Mouse (Mus musculus) T-cell, adult 2 months (primary cell): Measurements from ENCODE around the gene Dynll2.

Experiments used
- DNase-seq: peaks from one replicate; pipeline ENCODE4 v3.0.0; 2022; ENCODE audit warnings: low spot score

The Dynll2 gene

DNA sequence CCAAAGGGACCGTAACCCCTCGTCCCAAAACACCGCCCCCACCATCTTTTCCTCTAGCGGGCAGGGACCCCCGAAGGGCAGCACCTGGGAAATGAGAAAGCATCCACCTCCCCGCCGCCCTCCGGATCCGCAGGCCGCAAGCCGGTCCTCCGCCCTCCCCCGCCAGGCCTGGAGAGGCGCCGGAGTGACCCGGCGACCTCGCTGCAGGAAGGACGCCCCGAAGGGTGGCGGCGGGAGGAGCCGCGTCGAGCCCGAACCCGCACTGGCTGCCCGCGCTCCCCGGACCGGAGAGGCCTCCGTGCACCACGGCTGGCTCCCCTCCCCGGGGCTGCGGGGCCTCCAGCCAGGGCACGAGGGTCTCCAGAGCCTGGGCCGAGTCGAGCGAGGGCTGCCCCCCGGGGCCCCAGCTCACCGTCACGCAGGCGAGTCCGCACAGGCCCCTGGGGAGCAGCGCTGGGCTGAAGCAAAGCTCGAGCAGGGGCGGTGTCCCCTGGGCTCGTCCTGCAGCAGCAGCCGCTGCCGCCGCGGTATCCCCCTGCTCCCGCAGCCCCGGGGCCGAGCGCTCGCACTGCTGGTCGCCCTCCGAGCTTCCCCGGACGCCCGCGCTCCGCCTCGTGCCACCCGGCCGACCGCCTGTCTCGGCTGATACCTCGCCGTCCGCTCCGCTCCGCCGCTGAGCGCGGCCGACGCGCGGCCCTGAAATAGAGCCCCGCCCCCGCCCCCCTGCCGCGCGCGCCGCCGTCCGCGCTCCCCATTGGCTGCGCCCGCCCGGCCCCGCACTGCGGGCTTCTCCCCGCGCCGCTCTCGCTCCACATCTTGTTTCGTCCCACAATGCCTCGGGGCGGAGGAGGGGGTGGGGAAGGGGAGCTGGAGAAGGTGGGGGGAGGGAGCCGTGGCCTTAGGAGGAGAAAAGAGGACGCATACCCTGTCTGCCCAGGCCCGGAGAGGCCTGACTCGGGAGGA, at the start of gene Dynll2:
Gene Dynll2, minus strand, starts transcription at position 703 of the 963 bp plus-strand sequence.
- peak; percentile 62 for DNase-seq

DNA sequence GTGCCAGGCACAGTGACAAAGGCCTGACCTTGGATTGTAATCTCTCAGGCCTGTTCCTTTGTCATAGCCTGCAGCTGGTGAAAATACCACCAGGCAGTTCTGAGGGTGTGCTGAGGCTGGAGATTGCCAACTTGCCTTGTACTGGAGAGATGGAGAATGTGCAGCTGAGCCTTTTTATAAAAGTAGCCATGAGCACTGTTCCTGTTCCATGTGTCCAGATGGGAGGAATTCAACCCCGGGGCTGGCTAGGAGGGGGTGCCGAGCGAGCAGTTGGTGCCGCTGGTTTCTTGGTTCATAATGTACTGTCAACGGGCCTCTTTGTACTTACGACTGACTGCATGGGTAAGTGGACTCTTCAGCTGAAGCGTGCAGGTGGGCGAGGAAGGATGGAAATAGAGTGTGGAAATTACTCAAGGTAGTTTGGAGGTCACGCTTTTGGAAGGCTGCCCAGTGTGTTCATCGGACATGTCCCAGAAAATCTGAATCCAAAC, 49.5 kb upstream of the Dynll2 start:
- no peak for DNase-seq

DNA sequence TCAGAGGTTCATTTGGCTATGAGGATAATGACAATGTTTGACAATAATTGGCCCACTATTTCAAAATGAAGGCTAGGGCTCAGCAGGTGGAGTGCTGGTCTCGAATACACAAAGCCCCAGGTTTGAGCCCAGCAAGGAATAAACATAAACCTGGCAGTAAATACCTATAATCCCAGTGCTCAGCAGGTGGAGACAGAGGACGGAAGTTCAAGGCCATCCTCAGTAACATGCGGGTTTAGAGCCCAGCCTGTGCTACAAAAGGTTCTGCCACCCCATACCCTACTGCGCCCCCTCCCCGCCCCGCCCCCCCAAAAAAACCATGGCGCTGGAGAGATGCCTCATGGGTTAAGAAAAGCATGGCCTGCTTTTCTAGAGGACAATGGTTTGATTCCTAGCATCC, 48.6 kb upstream of the Dynll2 start:
- DNase-seq, result no peak

DNA sequence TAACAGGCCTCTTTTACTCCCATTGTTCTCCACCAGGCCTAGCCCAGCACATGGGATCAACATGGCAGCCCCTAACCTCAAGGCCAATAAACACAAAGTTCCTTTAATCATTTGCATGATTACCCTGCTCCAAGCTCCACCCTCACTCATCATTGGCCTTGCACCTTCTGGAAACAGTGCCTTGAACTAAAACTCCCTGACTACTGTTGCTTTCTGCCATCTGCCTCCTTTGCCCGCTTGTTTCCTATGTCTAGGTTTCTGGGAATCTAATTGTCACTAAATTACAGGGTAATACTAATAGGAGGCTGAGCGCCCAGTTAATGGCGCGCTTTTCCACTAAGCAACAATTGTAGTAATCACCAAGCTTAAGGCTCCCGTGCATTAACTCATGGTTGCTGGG, 44.4 kb upstream of the Dynll2 start:
- DNase-seq, result no peak

DNA sequence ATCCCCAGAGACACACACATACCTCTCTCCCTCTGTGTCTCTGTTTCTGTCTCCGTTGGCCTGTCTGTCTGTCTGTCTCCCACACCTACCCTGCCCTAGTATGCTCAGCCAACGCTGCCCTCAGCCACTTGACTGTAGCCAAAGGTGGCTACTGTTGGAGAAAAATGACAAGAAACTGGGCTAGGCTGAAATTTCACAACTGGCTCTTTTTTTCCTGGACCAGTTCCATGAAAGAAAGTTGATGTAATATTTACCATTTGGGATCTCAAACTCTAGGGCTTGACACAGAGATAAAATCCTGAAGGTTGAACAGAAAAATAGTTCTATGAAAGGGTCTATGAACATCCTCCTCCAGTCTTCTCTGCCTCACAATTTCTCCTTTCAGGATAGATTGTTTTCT, 43.5 kb upstream of the Dynll2 start:
- DNase-seq, result no peak

DNA sequence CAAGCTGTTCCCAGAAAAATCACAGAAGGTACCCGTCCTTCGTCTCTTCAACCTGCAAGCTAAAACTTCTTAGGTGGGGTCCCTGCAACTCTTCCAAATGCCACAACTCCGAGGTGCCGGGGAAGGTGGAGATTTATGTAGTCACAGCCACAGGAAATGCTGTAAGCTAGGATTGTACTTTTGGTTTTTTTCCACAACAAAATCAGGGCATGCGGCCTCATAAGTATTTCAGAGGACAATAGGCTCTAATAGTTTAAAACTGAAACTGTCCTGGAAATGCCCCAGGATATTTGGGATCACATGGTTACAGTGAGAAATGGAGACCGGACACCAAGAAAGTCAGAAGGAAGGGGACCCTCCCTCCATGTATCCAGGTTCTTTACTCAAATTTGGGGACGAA, 42.9 kb upstream of the Dynll2 start:
- DNase-seq, result no peak

DNA sequence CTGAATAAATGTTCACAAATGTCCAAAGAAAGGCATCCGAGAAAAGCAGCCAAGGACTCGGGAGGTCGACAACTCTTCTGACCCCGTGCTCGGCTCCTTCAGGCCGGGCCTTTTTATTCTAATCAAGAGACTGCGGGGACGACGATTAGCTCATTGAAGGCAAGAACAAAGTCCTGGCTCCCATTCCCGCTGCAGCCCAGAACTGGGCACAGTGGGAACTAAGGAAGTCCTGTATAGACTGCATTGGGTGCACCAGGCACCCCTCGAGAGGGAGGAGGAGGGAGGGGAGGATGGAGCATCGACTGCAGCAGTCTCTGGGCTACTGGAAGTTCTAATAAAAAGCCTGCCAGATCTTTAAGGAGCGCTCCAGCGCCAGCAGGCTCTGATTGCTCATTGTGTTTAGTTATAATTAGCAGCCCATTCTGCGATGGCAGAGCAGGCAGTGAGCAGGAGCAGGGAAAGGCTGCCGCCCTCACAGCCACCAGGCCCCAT, 40.9 kb upstream of the Dynll2 start:
- DNase-seq, result no peak

DNA sequence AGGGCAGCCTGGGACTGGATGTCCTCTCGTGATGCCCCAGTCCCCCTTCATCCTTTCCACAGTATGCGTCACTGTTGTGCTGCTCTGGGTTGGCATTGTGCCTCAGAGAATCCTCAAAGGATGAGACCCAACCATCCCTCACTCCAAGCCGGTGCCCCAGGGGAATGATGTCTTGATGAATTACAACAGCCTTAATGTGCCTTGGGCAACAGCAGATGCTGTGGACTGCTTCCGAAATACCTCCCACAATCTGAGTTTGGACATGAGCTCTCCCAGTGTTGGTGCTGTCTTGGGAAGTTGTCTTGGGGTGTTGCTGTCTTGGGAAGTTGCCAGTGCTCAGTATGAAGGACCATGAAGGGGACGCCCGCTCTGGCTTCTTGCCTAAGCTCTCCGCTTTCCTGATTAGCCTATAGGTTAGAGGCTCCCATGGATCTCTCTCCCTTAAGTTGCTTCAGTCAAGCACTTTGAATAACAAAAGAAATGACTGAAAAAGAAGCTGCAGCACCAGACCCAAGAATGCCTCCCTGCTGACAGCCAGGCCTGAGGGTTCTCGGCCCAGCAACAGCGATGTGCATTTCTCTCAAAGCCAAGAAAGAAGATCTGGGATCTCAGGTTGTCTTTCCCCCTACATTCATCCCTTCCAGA, 40.2 kb upstream of the Dynll2 start:
- DNase-seq, result no peak

DNA sequence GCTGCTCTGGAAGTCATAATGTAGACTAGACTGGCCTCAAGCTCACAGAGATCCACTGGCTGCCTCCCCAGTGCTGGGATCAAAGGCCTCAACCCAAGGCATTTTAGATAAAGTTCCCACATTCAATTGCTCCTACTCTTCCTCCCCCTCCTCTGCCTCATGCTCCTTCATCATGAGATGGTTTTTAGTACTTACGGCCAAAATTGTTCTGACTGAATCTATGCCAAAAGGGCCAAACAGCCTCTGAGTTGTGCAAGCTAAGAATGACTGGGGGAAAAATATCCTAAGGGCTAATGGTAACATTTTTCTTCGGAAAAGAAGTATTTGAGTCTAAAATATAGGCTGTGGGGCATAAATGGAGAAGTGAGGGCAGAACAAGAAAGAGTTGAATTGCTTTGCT, 36.6 kb upstream of the Dynll2 start:
- DNase-seq, result no peak

DNA sequence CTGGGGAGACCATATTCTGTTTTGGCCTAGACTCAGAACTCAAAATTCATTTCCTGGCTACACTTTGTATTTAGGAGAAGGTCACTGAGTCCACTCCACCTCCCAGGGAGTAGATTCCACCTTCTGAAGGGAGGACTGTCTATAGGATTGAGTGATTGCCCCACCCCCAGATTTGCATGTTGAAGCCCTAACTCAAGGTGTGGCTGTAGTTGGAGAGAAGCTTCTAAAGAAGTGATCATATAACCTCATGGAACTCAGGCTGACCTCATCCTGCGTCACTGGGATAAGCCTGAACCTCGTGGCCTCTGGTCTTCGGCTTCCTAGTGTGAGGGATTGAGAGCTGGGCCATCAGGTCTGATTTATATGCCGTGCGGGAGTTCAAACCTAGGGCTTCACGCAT, 28.5 kb upstream of the Dynll2 start:
- DNase-seq, result no peak

DNA sequence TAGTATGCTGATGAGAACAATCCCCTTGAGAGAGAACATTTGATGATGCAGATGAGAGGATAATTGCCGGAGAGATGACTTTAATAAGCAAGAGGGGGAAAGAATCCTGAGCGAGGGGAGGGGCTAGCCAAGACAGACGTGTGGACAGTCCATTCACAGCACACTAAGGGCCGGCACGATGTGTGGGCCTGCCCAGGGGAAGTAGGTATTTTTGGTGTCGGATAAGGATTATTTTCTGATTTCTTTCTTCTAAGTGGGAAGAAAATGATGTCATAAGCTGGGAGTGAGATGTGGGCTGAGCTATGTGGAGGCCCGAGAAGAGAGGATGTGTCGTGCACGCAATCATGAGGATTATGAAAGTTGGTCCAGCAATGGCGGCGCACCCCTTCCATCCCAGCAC, 27.8 kb upstream of the Dynll2 start:
- DNase-seq, result no peak

DNA sequence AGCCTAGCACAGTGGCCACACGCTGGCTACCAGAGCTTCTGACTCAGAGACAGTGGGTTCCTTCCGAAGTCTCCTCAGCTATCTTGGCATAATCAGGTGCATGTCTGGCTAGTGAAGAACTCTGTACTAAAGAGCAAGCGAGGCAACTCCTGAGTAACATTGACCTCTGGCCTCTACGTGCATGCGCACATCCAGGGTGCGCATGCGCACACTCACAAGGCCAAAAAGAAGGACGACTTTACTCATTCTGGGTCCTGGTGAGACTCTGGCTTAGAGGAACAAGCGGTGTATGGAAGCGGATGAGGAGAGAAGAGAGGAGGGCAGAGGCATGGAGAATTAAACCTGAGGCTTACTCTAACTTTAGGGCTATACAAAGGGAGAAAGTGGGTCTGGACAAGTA, 26.3 kb upstream of the Dynll2 start:
- no peak for DNase-seq

DNA sequence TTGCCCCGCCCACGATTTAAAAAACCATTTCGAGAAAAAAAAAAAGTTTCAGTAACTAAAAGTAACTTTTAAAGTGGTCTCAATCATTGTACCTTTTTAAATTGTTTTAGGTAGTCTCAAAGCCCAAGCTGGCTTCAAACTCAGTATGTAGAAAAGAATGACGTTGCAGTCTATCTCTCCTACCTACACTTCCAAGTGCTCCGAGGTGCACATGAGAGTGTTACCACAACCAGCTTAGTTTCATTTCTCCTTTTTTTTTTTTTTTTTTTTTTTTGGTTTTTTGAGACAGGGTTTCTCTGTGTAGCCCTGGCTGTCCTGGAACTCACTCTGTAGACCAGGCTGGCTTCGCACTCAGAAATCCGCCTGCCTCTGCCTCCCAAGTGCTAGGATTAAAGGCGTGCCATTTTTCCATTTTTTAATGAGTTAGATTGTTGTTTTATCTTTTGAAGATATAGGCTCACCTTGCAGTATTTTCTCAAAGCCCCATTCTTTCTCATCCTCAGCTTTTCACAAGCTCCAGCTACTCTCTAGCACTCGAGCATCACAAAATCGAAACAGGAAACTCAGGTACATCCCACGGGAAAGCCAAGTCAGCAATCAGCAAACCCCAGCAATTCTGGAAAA, 25.4 kb upstream of the Dynll2 start:
- no peak for DNase-seq

DNA sequence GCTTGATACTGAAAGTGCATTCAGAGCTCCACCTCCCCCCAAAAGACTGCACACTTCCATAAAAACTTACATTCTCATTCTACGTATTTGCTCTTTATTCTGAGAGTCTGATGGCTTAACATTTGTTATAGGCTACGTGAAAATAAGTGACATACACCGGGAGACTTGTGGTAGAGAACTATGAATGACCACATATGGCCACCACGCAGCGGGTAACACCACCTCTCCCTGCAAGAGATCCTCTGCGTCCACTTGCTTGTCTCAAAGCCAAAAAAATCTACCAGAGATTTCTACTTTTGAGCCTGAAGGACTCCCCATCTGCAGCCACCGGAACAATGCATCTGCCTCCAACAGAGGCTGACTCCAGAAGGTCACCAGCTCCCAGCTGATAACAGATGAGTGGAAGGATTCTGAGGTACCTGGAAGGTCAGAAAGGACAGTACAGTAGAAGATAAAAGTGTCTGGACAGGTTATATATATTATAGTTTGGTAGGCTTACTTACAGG, 24.6 kb upstream of the Dynll2 start:
- DNase-seq, result no peak

DNA sequence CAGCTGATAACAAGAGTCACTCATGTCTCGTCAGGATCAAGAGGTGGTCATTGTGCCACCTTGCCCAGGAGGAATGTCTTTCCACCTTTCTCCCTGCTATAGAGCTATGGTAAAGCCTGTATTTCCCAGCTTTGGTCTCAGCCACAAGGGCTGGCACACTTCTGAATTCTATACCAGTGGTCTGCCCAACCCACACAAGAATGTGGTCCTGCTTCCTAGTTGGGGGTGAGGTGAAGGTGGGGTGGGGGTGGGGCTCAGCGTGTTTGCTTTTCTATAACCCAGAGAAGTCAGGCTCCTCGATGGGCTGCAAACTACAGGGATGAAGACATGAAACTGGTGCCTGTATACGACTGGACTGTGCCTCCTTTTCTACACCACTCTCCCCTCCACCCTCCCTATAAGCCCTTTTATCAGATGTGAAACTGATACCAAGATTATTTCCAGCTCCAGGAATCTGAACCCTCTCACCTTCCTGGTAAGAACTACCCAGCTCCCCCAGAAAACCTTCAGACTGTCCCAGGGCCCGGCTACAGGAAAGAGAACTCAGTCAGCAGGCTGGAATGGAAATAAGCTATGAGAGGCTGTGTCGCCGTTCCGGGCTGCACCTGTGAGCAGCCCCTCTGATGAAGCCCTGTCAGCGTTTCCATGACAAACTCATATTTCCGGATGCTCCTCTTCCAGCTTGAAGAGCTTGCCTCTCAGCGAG, 24.0 kb upstream of the Dynll2 start:
- no peak for DNase-seq

DNA sequence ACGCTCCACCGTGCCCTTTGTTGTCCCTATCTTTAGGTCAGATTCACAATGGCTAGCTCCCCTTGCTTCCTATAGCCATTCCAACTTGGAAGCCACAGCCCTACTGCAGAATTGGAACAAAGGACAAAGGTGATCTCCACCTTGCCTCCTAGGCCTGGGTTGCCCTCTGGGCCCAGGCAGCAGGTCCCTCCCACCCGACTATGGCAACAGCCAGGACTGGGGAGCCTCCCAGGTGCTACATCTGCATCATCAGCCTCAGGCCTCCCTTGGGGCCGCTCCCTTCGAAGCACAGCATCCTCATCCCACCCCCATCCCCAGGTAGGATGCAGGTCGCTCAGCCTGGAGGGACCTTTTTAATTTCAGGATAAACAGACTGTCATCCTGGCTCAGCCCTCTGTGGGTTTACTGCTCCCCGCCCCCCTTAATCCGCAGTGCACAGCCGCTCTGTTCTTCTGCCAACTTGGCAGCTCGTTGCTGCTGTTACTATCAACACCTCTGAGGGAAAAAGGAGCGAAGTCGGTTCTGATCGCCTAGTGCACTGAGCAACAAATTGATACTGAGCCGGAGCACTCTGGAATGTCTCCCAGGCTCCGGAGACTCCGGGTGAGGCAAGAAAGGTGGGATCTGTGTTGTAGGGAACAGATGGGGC, 22.3 kb upstream of the Dynll2 start:
- DNase-seq, result no peak

DNA sequence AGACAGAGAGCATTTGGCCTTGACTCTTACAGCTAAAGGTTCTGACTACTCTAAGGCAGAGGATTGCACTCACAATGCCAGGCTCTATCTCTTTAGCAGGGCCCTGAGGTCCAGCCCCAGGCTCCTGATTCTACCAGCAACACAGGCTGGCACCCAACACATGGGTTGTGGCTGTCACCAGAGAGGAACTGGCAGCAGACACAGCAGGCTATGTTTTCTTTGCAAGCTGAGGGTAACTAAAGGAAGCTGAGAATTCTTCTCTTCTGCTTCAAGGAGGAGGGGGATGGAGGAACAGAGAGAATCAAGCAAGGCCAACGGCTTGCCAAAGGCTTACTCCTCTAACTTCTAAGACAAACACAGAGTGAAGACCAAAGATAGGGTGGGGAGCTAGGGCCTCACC, 21.3 kb upstream of the Dynll2 start:
- no peak for DNase-seq

DNA sequence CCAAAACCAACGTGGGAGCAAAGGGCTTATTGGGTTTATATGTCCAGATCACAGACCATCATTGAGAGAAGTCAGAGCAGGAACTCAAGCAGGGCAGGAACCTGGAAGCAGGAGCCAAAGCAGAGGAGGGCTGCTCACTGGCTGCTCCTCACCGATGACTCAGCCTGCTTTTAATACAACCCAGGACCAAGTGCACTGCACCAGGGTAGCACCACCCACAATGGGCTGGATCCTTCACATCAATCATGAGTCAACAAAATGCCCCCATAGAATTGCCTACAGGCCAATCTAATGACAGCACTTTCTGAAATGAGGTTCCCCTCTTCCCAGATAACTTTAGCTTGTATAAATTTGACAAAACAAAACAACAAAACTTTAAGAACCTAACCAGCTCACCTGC, 16.8 kb upstream of the Dynll2 start:
- no peak for DNase-seq

DNA sequence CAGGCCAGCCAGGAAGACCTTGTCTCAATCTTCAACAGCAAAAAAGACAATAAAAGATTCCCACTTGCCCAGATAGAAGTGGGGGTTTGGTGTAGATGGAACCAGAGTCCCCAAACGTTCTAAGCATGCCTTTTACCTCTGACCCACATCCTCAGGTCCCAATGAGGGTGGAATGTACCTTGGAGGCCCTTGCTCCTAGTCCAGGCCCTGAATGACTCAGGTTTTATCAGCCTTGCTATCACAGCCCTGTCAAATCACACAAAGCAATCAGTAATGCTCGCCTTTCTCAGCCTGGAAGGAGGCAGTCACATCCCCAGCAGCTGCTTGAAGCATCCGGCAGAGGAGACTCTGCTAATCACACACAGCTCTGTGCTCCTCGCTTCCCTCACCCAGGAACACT, 15.4 kb upstream of the Dynll2 start:
- no peak for DNase-seq

DNA sequence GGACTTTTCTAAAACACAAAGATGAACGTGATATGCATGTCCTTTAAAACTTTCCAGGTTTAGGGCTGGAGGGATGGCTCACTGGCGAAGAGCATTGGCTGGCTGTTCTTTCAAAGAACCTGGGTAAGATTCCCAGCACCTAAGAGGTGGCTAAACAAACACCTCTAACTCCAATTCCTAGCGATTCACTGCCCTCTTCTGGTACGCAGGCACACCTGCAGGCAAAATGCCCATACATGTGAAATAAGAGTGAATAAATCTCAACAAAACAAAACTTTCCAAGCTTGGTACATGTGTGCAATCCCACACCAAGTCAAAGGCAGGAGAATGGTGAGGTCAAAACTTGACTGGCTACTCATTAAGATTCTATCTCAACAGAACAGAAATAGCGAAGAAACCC, 12.4 kb upstream of the Dynll2 start:
- no peak for DNase-seq

DNA sequence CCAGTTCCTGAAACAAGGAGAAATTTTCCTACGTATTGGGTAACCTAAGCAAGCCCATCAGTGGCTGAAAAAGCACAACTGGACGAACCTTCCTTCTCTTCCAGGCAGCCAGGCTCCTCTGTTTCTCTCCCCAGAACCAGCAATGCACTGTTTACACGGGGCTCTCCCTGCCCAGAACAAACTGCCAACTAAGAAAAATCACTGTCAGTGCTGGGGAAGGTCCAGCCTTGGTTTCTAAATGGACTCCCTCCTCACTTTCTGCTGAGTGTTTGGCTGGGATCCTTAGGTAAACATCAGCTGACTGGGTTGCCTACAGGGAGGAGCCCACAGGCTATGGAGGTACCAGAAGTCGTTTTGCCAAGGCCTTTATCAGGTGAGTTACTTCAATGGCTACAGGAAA, 4.5 kb upstream of the Dynll2 start:
- DNase-seq, result no peak
